12 mouse cellular contexts compared by ENCODE assay signal in the genomic region with DNA sequence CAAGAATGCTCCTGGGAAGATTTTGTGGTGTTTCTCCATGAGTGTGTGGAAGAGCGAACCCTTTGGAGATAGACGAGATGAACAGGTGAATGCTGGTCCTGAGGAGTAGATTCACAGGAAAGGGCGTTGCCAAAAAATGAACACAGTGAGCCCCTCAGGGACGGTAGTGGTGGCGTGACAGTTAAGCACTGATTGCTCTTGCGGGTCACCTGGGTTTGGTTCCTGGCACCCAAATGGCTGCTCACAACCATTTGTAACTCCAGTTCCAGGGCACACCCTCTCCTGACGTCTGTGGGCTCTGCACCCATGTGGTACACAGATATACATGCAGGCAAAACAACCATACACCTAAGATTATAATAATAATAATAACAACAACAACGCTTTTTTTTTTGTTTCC.
DNase-seq lines count a peak whose midpoint lies in the region; ATAC-seq lines count a peak whose summit lies in the region.
"Had no signal": no experiment of that assay in that cellular context is flagged by ENCODE, and none has a peak within 500 bp of the region (broad histone marks: within the 10 kb centered on the region; RNA-seq: fewer than 3 reads in every experiment).

No protein-coding gene starts in this region.

- no peak overlapping the region for H3K9ac ChIP-seq in forebrain, embryonic 15.5 days (replicated peaks)
- H3K9ac ChIP-seq in limb, embryonic 12.5 days (replicated peaks) = no peak overlapping the region; the same call in 1 of the 2 replicates
- H3K9ac ChIP-seq: liver, embryonic 12.5 days had no signal

- ATAC-seq in forebrain, embryonic 15.5 days (replicated peaks) = no peak
- ATAC-seq in limb, embryonic 12.5 days (ENCODE audit: insufficient number of reproducible peaks, insufficient read depth, low FRiP score, low TSS enrichment, low read depth) = no peak
- ATAC-seq: liver, embryonic 12.5 days had no signal

- WGBS in forebrain, embryonic 15.5 days = 54% methylated on average over 8 of the region's 8 CpGs
- 86% methylated on average over 8 of the region's 8 CpGs for WGBS in limb, embryonic 12.5 days

- peak overlapping the region; percentile 55 for H3K27ac ChIP-seq in forebrain, embryonic 15.5 days (replicated peaks)
- H3K27ac ChIP-seq in limb, embryonic 12.5 days = peak overlapping the region; percentile 62; the same call in 1 of the 2 replicates
- H3K27ac ChIP-seq: liver, embryonic 12.5 days had no signal

- H3K4me2 ChIP-seq in forebrain, embryonic 15.5 days (replicated peaks) = no peak overlapping the region
- H3K4me2 ChIP-seq in limb, embryonic 12.5 days = no peak overlapping the region
- H3K4me2 ChIP-seq: liver, embryonic 12.5 days had no signal

- DNase-seq in spleen, postnatal 36 days (ENCODE audit: low spot score in 2 of 2) = peak; percentile 32 to 35
- DNase-seq in spleen, postnatal 4 days (ENCODE audit: low spot score in 2 of 2) = no peak
- DNase-seq in splenic B cell, adult 2 months (ENCODE audit: low read depth, low spot score) = peak; percentile 56
- DNase-seq in right cerebral cortex, adult 18-20 months = no peak
- DNase-seq in kidney, postnatal 36 days = no peak
- DNase-seq in left cerebral cortex, adult 18-20 months (ENCODE audit: low spot score in 2 of 2) = no peak
- DNase-seq: kidney, adult 8-10 months; thymus, postnatal 36 days had no signal

- no peak overlapping the region for H3K4me3 ChIP-seq in forebrain, embryonic 15.5 days
- no peak overlapping the region for H3K4me3 ChIP-seq in limb, embryonic 12.5 days (replicated peaks)
- H3K4me3 ChIP-seq: liver, embryonic 12.5 days had no signal

- H3K9me3 ChIP-seq in forebrain, embryonic 15.5 days = no peaks in the 10 kb centered on the region
- H3K9me3 ChIP-seq in limb, embryonic 12.5 days = no peaks in the 10 kb centered on the region
- H3K9me3 ChIP-seq: liver, embryonic 12.5 days had no signal

- H3K27me3 ChIP-seq in forebrain, embryonic 15.5 days = no peaks in the 10 kb centered on the region
- no peaks in the 10 kb centered on the region for H3K27me3 ChIP-seq in limb, embryonic 12.5 days
- H3K27me3 ChIP-seq in splenic B cell, adult 2 months (ENCODE audit: control insufficient read depth, insufficient read depth, low read length, poor library complexity, severe bottlenecking) = no peaks in the 10 kb centered on the region
- H3K27me3 ChIP-seq: CH12.LX; liver, embryonic 12.5 days had no signal

- H3K36me3 ChIP-seq in forebrain, embryonic 15.5 days = no peaks in the 10 kb centered on the region
- peaks cover 17% of the 10 kb centered on the region for H3K36me3 ChIP-seq in limb, embryonic 12.5 days
- H3K36me3 ChIP-seq in splenic B cell, adult 2 months (ENCODE audit: control insufficient read depth, insufficient read depth, low read length, poor library complexity, severe bottlenecking) = no peaks in the 10 kb centered on the region; the same call in 1 of the 2 replicates
- H3K36me3 ChIP-seq: liver, embryonic 12.5 days had no signal

- H3K4me1 ChIP-seq in forebrain, embryonic 15.5 days = peaks cover 57% of the 10 kb centered on the region
- H3K4me1 ChIP-seq in limb, embryonic 12.5 days (replicated peaks) = peaks cover 55% of the 10 kb centered on the region

Comparison
In these comparisons a context has a peak if more than half of its experiments do, and no peak if none do; other contexts are left out.
1. DNase-seq: peak in spleen, postnatal 36 days (2 of 2) and splenic B cell, adult 2 months (single experiment); none in spleen, postnatal 4 days (0 of 2), right cerebral cortex, adult 18-20 months (single experiment), kidney, postnatal 36 days (0 of 2) and left cerebral cortex, adult 18-20 months (0 of 2).